Mouse (Mus musculus) heart, adult 2 months (tissue): Measurements from ENCODE around the gene Ccl1.

Experiments
- CTCF ChIP-seq: fragments of 200-600 bp; IDR thresholded peaks from 2 replicates; pipeline ENCODE4 v1.8.1; 2022; ENCODE audit warnings: antibody characterized with exemption, mild to moderate bottlenecking, moderate library complexity
- EP300 ChIP-seq: fragments of 200-500 bp; IDR thresholded peaks from 2 replicates; pipeline ENCODE4 v1.6.1; 2011; ENCODE audit warnings: low read depth, low read length, control low read depth; ENCODE audit not compliant: insufficient read depth
- POLR2A ChIP-seq: fragments of 200-500 bp; IDR thresholded peaks from 2 replicates; pipeline ENCODE4 v1.6.1; 2011; ENCODE audit warnings: mild to moderate bottlenecking, low read depth, low read length, control low read depth; ENCODE audit not compliant: insufficient read depth

DNA sequence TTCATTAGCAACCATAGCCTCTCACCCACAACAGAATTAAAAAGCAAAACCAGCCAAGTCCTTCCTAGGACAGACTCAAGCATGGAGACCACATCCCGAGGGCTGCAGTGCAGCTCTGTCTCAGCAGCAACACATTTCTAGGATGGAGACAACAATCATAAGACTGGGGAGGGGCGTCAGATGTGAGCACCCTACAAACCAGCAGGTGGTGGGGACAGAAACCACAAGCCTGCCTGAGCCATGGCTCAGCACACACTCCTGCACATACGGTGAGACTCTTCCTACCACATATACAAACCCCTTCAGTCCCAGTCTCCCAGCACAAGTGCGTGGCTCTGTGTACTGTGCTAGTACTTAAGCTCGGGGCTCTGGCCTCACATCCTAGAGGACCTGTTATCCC lies 127.3 kb downstream of the Ccl1 start:
- TF ChIP-seq EP300, result no peak
- no peak for TF ChIP-seq CTCF
- TF ChIP-seq POLR2A, result no peak
